Mouse (Mus musculus): ENCODE measurements around the gene Oprd1.

Gene Oprd1

DNA sequence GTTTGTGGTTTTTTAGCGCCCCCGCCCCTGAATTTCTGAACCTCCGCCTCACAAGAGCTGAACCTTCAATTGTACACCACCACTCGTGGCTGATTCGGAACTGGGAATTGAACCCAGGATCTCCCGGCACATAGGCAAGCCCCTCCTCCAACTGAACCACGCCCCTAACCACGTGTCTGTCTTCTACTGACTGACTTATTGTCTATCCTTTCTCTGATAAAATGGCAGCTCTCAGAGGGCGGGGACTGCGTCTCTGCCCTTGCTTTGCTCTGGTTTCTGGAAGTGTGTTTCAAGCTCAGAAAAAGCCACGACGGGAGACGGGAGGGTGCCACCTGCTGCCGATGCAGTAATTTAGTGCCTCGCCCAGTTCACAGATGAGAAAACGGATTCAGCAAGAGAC is 10.4 kb downstream of the Oprd1 start:
- no peak for DNase-seq (ENCODE audit: low read depth, low spot score)

DNA sequence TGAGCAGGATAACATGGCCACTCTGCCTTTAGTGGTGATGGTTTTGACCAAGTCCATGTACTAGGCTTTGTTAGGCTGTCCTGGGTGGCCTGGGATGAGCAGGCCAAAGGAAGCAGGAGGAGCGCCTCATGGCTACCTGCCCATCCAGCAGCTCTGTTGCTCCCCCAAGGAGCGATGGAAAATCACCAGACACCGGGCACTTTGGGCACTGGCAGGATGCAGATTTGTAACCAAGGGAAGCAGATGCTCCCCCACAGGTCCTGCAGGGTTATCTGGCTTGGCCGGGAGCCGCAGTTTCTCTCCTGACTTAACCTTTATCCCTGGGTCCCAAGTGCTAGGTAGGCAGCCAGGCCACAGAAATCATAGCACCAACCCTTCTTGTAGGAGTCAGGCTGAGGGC is 10.9 kb downstream of the Oprd1 start:
- no peak for DNase-seq (ENCODE audit: low read depth, low spot score)

DNA sequence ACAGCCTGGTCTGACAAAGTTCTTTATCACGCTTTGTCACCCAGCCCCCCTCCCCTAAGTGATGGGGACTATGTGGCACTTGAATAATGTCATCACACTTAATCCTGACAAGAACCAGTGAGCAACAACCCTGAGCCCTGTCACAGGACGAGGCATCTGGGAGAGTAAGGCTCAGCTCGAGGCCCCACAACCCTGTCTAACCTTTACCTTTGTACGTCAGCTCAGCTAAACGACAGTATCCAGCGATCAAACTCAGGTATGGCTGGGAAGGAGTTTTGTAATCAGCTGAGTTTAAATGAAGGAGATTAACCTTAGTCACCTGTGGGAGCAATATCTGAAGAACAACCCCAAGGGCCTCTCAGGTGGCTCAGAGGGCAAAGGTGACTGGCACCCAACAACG is 12.0 kb downstream of the Oprd1 start:
- no peak for DNase-seq (ENCODE audit: low read depth, low spot score)

DNA sequence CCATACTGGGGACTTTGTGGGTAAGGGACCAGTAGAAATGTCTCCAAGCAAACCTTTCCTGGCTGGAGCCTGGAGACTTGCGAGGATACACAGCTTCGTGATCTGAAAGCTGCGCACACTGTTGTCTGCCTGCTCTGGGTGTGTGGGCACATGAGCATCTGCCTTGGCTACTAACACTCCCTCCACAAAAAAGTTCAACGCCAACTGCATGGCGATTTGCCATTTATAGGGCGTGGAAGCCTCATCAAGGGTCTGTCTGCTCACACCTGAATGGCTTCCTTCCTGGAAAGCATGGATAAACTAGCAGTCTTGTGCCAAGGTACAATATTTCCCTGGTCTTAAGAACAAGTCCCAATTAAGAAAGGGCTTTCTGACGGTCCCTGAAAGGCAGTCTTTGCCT is 12.5 kb downstream of the Oprd1 start:
- DNase-seq (ENCODE audit: low read depth, low spot score): no peak

DNA sequence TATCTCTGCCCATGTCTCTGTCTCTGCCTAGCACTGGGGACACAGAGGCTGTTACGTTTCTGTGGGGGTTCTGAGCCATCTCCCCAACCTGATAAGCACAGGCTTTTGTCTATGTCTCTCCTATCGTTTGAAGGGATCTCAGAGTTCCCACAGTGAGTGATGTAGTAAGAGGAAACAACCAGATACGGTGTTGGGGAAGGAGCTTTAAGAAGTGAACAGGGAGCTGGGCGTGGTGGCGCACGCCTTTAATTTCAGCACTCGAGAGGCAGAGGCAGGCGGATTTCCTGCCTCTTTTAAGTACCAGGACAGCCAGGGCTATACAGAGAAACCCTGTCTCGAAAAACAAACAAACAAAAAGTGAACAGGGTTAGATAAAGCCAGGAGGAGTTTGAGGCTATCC is 13.2 kb downstream of the Oprd1 start:
- DNase-seq (ENCODE audit: low read depth, low spot score): no peak

DNA sequence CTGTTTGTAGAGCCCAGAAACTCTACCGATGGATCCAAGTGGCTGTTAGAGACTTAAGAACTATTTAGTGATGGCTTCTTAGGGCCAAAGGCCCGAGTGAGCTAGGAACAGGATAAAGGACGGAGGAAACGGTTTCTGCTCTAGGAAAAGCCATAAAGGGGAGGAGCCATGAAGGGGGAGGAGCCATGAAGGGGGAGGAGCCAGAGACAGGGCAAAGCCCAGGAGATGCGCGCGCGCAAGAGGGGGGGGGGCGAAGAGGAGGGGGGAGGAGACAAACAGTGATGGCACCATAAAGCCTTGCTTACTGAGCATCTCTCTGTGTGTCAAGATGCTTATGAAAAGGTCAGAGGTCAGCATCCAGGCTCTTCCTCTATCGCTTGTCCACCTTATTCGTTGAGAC is 13.6 kb downstream of the Oprd1 start:
- no peak for DNase-seq (ENCODE audit: low read depth, low spot score)

DNA sequence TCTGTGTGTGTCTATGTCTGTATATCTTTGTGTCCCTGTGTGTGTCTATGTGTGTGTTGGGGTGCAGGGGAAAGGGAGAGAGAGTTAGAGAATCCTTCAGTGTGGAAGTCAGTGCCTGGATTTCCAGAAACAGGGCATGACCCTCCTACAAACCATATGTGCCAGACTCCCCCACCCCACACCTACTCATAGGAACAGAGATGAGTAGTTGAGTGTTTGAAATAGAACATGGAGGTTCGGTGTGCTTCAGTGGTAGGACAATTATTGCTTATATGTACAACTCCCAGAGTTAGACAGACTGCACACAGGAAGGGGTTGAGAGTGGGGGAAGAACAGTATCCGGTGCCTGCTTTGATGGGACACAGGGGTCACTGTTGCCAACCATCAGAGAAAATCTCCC is 14.2 kb downstream of the Oprd1 start:
- DNase-seq (ENCODE audit: low read depth, low spot score): no peak

DNA sequence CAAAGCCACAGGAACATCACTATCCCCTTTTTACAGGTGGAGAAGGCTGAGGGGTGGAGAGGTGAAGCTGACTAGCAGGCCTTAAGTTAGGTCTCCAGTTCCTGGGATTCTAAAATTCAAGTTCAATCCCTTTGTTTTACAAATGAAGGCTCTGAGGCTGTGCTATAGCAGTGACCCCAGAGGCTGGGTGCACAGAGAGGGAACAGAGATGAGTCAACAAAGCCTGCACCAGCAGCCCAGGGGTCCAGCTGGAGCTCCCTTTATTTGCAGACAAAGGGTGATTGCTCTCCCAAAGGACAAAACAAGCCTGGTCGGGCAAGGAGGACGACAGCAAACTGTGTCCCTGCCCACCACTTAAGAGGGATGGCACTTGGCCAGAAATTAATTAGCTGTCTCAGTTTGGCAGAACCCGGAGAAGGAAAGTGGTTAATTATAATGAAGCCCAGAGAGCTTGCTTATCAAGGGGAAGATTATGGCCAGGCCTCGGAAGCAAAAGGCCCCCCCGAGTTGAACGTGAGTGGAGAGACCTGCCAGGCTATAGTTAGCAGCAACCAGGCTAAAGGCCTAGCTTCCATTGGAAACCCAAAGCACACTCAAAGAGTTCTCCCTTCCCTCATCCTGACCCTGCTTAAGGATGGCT is 15.2 kb downstream of the Oprd1 start:
- peak; percentile 27 for DNase-seq (ENCODE audit: low read depth, low spot score)

DNA sequence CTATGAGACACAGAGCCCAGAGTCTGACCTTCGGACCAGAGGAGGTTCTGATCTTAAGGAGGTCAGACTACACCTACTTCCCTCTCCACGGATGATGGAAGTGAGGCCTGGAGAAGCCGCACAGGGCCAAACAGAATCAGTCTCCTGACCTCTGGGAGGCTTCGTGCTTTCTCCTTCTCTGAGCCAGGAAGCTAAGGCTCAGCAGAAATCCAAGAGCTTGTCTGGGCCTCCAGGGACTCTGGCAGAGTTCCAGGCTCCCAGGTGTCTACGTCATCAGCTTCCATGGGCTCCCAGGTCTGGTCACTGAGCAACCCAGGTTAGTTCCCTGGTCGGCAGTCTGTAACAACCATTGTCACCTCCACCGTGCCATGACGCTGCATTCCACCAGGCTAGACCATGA is 17.2 kb downstream of the Oprd1 start:
- DNase-seq (ENCODE audit: low read depth, low spot score): no peak

DNA sequence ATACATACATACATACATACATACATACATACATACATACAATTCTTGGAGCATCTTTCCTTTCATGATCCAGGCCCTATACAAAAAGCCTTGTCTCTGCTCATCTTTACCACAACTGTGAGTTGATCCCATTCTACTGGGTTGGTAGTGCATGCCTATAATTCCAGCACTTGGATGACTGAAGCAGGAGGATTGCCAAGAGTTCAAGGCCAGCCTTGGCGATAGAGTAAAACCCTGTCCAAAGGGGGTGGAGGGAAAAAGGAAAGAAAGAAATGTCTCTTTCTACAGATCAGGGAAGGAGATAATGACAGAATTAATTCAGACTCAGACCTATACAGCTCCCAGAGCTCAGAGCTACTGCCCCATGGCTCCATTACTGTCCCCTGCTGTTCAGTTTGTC is 21.1 kb downstream of the Oprd1 start:
- no peak for DNase-seq (ENCODE audit: low read depth, low spot score)

DNA sequence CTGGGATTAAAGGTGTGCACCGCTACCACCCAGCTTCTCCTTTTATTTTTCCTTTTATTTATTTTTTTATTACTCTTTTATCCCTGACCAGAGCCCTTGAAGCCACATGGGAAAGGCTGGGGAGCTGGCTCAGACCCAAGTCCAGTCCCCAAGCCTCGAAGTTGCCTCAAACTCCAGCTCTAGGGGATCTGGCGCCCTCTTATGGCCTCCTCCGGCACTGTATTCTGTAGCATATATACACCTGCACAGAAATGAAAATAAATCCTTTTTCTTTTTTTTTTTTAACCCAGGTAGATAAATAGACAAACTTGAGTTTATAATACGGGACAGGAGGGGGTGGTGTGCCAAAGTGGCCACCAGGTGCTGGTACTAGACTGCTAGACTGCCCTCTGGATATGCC is 22.6 kb downstream of the Oprd1 start:
- DNase-seq (ENCODE audit: low read depth, low spot score): no peak

DNA sequence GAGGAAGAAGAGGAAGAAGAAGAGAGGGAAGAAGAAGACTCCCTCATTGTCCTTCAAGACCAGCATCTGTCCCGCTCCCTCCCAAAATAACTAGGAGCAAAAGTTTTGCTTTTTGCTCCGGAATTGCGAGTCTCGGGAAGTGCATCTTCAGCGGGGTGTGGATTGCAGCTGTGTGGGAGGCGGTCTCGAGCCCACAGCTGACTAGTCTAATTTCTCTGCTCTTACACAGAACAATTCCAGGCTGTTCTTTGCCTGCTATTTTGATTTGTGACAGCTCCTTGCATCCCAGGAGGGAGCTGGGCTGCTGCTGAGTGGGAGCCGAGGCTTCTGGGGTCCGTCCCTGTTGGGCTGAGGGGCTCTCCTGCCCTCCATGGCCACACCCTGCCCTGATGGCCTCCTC is 24.7 kb downstream of the Oprd1 start:
- no peak for DNase-seq (ENCODE audit: low read depth, low spot score)

DNA sequence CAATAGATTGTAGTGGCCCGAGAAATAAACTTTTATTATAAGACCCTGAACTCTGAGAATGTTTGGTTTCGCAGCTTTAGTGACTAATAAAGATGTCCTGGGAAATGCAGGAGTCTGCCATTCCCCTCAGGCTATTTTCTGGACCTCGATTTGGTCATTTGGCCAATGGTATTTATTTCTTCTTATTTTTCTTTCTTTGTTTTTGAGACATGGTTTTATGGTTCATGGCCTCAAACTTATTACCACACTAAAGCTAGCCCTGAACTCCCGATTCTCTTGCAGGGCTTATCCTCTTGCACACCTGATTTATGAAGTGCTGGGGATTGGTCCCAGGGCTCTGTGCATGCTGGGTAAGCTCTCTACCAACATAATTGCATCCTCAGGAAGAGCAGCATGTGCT is 28.0 kb downstream of the Oprd1 start:
- no peak for DNase-seq (ENCODE audit: low read depth, low spot score)

DNA sequence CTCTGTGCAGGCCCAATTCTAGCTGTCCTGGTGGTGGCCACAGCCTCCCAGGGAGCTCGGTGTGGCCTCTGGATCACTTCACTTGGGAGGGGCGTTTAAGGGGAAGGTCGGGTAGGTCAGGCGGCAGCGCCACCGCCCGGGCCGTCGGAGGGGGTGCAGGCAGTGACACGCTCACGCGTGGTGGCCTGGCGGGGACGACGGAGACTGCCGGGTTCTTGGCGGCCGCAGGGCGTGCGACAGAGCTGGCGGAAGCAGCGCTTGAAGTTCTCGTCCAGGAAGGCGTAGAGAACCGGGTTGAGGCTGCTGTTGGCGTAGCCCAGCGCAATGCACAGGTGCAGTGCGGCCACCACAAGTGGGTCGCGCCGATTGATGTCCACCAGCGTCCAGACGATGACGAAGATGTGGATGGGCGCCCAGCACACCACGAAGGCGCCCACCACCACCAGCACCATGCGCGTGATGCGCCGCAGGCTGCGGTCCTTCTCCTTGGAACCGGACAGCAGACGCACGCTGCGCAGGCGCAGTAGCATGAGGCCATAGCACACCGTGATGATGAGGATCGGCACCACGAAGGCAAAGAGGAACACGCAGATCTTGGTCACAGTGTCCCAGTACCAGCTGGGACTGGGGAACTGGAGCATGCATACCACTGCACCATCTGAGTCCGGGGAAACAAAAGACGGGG is 30.7 kb downstream of the Oprd1 start:
- no peak for DNase-seq (ENCODE audit: low read depth, low spot score)

DNA sequence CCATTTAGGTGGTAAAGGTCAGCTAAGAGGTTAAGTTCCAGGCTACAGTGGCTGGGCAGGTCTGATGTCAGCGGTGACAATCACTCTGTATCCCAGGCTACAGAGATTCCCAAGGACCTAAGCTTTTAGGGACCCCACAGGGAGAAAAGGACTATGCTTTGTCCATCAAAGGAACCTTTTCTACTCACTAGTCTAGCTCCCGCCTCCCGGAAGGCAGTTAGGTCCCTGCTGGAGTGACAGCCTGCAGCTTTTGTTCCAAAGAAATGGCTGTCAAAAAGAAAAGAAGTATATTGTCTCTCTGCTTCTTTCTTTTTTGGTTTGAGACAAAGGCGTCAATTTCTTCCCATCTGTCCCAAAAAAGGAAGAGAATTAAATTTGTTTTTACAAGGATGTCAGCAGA is 33.1 kb downstream of the Oprd1 start:
- no peak for DNase-seq (ENCODE audit: low read depth, low spot score)

DNA sequence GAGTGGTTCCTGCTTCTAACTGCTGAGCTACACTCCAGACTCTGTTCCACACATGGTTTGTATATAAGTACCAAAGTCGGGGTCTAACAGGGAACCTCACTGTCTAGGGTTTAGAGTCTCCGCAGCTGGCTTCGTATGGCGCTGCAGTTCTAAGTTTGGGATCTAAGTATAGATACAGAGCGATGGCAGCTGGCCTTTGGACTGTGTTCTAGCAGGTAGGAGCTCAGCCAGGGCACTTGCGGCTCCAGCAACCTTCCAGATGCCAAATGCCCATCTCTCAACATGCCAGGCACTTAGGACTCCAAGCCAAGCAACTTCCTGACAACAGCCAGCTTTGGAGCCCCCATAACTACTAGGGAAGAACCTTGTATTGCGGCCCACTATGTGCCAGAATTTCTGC is 36.1 kb downstream of the Oprd1 start:
- DNase-seq (ENCODE audit: low read depth, low spot score): no peak

DNA sequence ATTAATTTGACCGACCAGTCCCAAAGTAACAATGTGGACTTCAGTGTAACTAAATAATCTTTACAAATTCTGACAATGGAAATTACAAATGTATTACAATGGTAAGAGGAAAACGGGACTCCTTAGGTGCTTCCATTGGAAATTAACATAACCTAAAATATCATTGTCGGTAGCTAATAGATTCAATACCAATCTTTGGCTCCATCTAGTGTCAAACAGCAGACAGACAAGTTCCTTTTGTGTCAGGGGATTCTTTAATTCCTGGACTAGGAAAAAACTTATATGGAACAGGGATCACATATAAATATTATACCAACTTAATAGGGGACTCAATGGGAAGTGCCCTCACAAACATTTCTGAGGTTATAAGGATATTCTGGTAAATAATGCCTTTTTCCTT is 43.1 kb downstream of the Oprd1 start:
- DNase-seq (ENCODE audit: low read depth, low spot score): no peak

DNA sequence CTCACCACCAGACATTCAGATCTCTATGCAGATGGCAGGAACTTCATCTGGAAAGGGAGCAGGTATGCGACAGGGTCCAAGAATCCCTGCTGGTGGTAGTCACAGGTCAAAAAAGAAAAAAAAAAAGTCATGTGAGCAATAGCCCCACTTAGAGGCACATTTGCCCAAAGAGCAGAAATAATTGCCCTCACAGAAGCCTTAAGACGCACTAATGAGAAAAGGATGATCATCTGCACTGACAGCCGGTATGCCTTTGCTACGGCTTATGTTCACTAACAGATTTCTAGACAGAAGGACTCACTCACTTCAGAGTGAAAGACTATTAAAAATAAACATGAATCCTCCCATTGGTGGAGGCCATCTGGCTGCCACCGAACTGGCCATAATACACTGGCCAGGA is 44.7 kb downstream of the Oprd1 start:
- no peak for DNase-seq (ENCODE audit: low read depth, low spot score)

DNA sequence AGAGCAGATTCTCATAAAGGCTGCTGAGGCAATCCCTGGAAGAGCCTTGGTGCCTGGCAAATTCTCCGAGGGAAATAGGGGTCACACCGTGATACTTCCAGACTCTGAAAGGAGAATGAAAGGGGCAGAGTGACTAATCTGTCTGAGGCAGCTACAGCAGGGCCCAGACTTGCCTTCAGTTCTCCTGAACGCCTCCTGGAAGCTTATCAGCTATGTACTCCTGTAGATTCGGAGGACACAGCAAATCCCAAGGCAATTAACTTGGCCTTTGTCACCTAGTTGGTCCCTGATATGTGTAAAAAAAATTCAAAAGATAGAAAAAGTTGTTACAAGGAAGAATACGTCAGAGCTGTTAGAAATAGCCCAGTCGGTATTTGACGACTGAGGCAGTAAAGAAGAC is 49.2 kb downstream of the Oprd1 start:
- DNase-seq (ENCODE audit: low read depth, low spot score): no peak

DNA sequence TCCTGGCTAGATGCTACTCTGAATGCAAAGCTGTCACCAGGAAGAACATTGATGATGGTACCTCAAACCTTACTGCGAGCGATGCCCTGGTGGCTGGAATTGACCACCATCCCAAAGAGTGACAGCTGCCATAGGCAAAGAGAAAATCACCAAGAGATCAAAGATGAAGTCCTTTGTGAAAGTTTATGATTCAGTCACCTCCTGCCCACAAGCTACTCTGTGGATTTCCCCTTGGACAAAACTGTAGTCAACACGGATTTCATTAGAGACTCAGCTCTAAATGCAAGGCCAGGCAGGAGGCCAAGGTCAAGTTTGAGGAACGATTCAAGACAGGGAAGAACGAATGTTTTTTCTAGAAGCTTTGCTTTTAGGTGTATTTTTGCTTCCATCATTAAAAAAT is 50.4 kb downstream of the Oprd1 start:
- DNase-seq (ENCODE audit: low read depth, low spot score): no peak

DNA sequence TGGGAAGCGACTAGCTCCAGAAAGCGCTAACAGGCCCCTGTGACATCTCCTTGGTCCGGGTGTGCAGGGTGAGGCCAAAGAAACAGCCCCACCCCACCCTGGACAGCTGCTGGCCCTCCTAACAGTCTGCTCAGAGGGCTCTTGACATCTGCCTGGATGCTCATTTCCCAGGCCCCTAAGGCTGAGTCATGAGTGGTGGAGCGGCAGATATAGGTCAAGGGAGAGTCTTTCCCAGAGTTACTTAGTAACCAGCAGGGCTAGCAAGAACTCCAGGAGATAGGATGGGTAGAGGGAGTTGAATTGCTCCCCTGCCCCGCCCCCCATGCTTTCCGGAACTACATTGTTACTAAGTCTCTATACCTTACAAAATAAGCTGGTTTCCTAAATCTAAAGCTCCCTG is 51.1 kb downstream of the Oprd1 start:
- no peak for DNase-seq (ENCODE audit: low read depth, low spot score)

DNA sequence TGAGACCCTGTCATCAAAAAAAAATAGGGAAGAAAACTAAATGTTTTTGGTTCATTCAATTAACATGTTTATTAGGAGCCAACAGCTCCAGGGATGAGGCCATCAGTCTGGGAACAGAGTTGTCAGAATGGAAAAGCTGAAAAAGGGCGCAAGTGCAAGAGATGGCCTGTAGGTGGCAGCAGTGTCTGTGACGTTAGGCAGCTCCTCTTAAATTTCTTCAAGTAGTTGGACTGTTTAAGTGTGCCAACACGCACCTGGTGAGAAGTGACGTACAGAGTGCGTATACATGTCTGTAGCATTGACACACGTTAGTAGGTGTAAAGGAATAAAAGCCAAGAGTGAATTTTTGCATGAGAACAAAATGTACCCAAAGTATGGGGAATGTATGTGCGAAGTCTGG is 55.4 kb downstream of the Oprd1 start:
- peak; percentile 60 for DNase-seq (ENCODE audit: low read depth, low spot score)

DNA sequence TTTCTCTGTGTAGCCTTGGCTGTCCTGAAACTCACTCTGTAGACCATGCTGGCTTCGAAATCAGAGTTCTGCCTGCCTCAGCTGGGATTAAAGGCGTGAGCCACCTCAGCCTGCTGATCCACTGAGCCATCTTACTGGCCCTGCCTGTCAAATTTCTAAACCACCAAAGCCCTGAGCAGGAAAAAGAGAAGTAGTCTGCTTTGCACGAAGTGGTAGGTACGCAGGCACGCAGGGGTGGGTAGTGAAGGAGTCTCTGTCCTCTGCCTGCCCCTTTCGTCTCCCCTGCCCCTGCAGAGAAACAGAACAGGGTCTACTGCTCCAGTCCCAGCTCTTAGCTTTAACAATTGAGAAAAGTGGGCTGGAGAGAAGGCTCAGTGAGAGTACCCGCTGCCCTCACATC is 59.2 kb downstream of the Oprd1 start:
- DNase-seq (ENCODE audit: low read depth, low spot score): no peak

DNA sequence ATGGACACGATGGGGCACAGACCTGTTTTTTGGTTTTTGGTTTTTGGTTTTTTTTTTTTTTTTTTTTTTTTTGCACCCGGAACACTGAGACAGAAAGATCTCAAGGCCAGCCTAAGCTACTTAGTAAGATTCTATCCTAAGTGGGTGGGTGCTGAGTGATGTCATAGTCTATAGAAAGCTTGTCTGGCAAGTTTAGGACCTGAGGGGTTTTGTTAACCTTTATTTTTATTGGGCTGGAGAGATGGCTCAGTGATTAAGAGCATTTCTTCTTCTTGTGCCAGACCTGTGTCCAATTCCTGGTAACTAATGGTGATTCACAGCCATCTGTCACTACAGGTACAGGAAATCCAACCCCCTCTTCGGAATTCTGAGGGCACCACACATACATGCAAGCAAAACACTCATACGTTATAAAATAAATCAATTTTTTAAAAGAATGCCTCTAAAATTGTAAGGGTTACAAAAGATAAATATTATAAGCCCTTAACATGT is 63.7 kb downstream of the Oprd1 start:
- no peak for DNase-seq (ENCODE audit: low read depth, low spot score)

All from retina, postnatal 7 days (tissue).